Mouse (Mus musculus) heart, embryonic 10.5 days (tissue): Measurements from ENCODE around the gene Rpap1. TPM values are rescaled to one million over a fixed set of nuclear protein-coding genes. Genes with fewer than 3 reads are reported as not detected.

ENCODE experiments used
- DNase-seq: peaks from one replicate; pipeline ENCODE4 v3.0.0-alpha.2; 2017; ENCODE audit warnings: low spot score
- H3K27ac ChIP-seq: fragments of 300-500 bp; sonication (generic); 2 replicates; pipeline ENCODE4 v1.5.1; 2016; ENCODE audit warnings: mild to moderate bottlenecking
- H3K27me3 ChIP-seq: fragments of 300-500 bp; sonication (generic); 2 replicates; pipeline ENCODE4 v1.6.1; 2016; ENCODE audit warnings: mild to moderate bottlenecking; ENCODE audit not compliant: poor library complexity, insufficient read depth, severe bottlenecking
- H3K36me3 ChIP-seq: fragments of 300-500 bp; sonication (generic); 2 replicates; pipeline ENCODE4 v1.6.1; 2016; ENCODE audit warnings: mild to moderate bottlenecking, moderate library complexity
- H3K4me1 ChIP-seq: fragments of 300-500 bp; sonication (generic); 2 replicates; pipeline ENCODE4 v1.6.1; 2016; ENCODE audit warnings: mild to moderate bottlenecking
- H3K4me3 ChIP-seq: fragments of 300-500 bp; sonication (generic); 2 replicates; pipeline ENCODE4 v1.5.1; 2016; ENCODE audit warnings: mild to moderate bottlenecking, moderate library complexity
- H3K9me3 ChIP-seq: fragments of 300-500 bp; sonication (generic); 2 replicates; pipeline ENCODE4 v1.6.1; 2016; ENCODE audit warnings: mild to moderate bottlenecking, moderate library complexity
- WGBS: fragments of 180-500 bp; shearing (Covaris S2); methylation state at CpG from one replicate; pipeline ENCODE4 v1.1.7; 2016; 5-methylcytosine and 5-hydroxymethylcytosine counted together
- polyA plus RNA-seq: library from polyadenylated mRNA; unstranded; fragments of >200 nt; fragmentation: Nextera tagmentation; extraction: Ambion mirVana; gene quantifications from 2 replicates; pipeline ENCODE4 v1.2.1, GENCODE M21; 2016

The Rpap1 gene
- 31.4 and 32.0 TPM in 2 replicates for polyA plus RNA-seq

DNA sequence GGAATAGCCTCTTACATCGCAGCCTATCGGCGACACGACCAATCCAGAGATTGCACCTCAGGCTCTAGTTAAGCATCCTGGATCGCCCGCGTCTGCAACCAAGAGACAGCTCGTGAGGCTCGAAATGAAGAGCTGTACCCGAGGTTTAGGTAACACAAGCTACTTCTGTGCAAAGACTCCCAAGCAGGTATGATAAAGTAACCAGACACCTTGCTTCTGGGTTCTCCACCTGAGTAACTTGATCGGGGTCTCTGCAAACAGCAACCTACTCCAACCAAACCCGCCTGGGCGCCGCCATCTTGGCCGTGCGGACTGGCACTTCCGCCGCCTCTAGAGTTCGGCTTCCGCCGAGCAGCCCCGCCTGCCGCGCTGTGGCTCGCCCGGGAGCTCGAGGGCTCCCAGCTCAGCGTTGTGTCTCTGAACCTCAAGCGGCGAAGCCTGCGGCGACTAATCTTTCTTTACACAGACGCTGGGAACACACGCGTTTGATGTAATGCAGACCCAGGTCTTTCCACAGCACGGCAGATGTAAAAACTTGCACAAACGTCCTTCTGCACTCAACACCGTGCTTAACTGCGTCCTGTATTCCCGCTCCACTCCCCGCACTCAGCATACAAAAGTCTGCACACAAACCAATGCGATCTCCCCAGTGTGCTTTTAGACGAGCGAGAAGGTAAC lies at the start of gene Rpap1:
Gene Rpap1, minus strand, starts transcription at position 332 of the 678 bp plus-strand sequence.
- DNase-seq, result peak; percentile 93
- no peaks in the 10 kb centered on the region for H3K27me3 ChIP-seq
- peaks cover 30% of the 10 kb centered on the region for H3K36me3 ChIP-seq
- H3K9me3 ChIP-seq, result no peaks in the 10 kb centered on the region
- under 1% methylated on average over 44 of the region's 44 CpGs for WGBS
- H3K27ac ChIP-seq, result peak within 1 kb of the TSS; percentile 90
- peaks cover 7% of the 10 kb centered on the region for H3K4me1 ChIP-seq
- H3K4me3 ChIP-seq, result peak within 1 kb of the TSS; percentile 75

DNA sequence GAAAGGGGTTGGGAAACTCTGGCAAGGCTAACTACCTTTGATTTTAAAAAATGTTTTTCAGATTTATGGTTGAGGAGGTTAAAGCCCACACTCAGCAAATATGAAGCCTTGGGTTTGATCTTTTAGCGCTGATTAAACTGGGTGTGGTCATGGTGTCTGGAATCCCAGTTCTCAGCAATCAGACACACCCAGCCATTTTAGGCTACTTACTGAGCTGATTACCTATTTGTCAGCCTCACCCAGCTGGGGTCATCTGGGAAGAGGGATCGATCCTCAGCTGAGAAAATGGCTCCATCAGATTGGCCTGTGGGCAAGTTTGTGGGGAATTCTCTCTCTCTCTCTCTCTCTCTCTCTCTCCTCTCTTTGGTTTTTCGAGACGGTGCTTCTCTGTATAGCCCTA lies 46.9 kb upstream of the Rpap1 start:
- no peaks in the 10 kb centered on the region for H3K4me1 ChIP-seq
- 85% methylated on average over 4 of the region's 4 CpGs for WGBS
- no peaks in the 10 kb centered on the region for H3K9me3 ChIP-seq
- no peak for DNase-seq
- no peak overlapping the region for H3K27ac ChIP-seq
- H3K27me3 ChIP-seq, result no peaks in the 10 kb centered on the region
- no peaks in the 10 kb centered on the region for H3K36me3 ChIP-seq
- H3K4me3 ChIP-seq, result no peak overlapping the region

DNA sequence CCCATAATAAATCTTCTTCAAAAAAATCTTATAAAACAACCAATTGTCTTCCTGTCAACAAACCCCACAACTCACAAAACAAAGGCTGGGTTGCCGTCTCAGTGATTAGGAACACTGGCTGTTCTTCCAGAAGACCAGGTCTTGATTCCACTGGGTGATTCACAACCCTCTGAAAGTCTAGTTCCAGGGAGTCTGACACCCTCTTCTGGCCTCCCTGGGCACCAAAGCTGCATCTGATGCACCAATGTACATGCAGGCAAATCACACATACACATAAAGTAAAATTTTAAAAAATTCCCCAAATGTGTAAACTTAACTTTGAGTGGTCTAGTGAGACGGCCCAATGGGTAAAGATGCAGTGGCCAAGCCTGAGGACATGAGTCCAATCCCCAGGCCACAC lies 43.2 kb upstream of the Rpap1 start:
- no peaks in the 10 kb centered on the region for H3K9me3 ChIP-seq
- H3K27ac ChIP-seq, result no peak overlapping the region
- H3K27me3 ChIP-seq, result no peaks in the 10 kb centered on the region
- no peak for DNase-seq
- H3K4me1 ChIP-seq, result no peaks in the 10 kb centered on the region
- H3K36me3 ChIP-seq, result no peaks in the 10 kb centered on the region
- no peak overlapping the region for H3K4me3 ChIP-seq
- WGBS, result 66% methylated on average over 2 of the region's 2 CpGs

DNA sequence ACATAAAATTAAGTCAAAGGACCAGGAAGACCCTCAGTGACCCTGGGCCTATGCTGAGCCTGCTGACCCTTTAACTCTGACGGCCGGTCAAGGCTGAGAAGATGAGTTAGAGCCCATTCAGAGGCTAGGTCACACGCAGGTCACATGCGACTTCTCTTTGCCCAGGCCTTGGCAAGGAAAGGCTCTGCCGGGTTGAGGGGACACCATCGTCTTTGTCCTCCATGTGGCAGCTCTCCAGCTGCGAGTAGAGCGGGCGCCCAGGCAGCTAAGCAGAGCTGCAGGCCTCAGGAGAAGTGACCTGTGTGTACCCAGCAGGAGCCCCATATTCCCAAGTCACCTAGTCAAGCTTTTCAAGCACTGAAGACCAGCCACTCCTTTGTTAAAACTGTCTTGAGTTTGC lies 33.8 kb upstream of the Rpap1 start:
- 82% methylated on average over 9 of the region's 9 CpGs for WGBS
- no peak overlapping the region for H3K27ac ChIP-seq
- no peaks in the 10 kb centered on the region for H3K27me3 ChIP-seq
- DNase-seq, result no peak
- no peak overlapping the region for H3K4me3 ChIP-seq
- H3K4me1 ChIP-seq, result peaks cover 11% of the 10 kb centered on the region
- H3K9me3 ChIP-seq, result no peaks in the 10 kb centered on the region
- H3K36me3 ChIP-seq, result peaks cover 8% of the 10 kb centered on the region

DNA sequence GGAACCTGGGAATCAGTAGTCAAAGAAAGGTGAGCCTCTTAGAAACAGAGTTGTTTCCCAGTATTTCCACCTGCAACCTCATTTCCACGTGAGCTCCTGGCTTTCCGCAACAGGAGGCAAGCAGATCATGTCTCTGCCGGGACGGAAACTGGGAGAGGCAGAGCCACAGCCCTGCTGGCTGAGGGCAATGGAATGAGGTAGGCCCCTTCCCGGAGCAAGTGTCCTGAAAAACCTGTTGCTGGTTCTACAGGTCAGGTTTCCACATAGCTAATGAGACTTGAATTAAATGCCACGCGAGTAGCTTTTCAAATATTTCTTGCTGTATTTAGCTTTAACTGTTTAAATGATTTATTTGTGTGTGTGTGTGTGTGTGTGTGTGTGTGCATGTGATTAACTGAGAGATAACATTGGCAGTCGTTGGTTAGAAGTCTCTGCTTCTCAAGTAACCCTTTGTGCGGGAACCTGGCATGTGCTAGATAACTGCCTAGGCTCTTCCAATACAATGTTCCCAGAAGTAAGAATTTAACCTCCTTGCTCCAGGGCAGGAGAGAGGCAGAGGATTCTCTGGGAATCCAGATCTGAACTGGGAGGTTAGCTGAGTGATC lies 31.4 kb upstream of the Rpap1 start:
- Histone ChIP-seq H3K27me3 (no peaks in the 10 kb centered on the region), H3K9me3 (no peaks in the 10 kb centered on the region), H3K4me3 (no peak overlapping the region), H3K27ac (no peak overlapping the region), H3K4me1 (peaks cover 11% of the 10 kb centered on the region), H3K36me3 (peaks cover 11% of the 10 kb centered on the region)
- whole genome bisulfite sequencing, result 33% methylated on average over 9 of the region's 9 CpGs
- no peak for DNase-seq

DNA sequence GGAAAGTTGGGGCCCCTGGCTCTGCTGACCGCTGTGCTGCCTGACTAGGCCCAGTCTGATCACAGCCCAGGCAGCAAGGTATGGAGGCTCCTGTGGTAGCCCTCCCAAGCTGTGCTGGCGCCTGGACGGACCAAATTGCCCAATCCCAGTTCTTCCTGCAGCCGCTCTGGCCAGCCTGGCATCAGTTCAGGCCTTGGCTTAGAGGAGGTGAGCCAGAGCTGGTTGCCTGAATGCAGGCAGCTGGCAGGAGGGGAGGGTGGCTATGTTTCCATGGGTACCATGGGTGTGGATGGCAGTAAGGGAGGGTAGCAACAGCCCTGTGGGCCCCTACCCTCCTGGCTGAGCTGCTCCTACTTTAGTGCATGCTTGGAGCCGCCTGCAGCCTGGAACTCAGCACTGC lies 29.7 kb upstream of the Rpap1 start:
- DNase-seq, result no peak
- 92% methylated on average over 5 of the region's 5 CpGs for WGBS
- no peaks in the 10 kb centered on the region for H3K27me3 ChIP-seq

DNA sequence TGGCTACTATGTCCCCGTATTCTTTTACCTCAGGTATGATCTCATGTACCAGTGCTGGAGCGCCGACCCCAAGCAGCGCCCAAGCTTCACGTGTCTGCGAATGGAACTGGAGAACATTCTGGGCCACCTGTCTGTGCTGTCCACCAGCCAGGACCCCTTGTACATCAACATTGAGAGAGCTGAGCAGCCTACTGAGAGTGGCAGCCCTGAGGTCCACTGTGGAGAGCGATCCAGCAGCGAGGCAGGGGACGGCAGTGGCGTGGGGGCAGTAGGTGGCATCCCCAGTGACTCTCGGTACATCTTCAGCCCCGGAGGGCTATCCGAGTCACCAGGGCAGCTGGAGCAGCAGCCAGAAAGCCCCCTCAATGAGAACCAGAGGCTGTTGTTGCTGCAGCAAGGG lies 29.3 kb upstream of the Rpap1 start:
- H3K9me3 ChIP-seq, result no peaks in the 10 kb centered on the region

More for the DNA sequence above, 29.7 kb upstream of the Rpap1 start:
- no peaks in the 10 kb centered on the region for H3K9me3 ChIP-seq
- no peak overlapping the region for H3K4me3 ChIP-seq
- peaks cover 14% of the 10 kb centered on the region for H3K4me1 ChIP-seq
- peaks cover 24% of the 10 kb centered on the region for H3K36me3 ChIP-seq
- peak overlapping the region; percentile 62 for H3K27ac ChIP-seq

DNA sequence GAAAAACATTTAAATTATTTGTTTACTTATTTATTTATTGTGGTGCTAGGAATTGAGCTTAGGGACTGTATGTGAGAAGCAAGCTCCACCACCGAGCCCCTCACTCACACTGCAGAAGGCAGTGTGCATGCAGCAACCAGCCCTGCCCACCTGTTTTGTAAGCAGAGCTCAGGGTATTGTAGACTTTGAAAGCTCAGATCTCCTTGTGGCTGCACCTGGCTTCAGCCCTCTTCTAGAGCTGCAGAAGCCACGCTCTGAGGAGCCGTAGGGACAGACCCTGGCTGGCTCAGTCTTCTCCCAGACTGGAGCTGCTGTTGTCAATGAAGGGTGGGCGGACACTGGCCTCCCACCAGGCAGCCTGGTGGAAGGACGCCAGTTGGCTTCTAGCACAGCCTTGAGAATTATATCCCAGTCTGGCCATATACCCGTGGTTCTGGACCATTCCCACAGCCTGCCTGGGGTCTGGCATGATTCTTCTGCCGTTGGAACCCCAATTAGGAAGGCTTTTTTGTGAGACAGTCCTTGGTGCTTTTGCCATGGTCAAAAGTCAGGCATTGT lies 27.1 kb upstream of the Rpap1 start:
- Histone ChIP-seq H3K9me3 (no peaks in the 10 kb centered on the region), H3K36me3 (peaks cover 48% of the 10 kb centered on the region), H3K27ac (no peak overlapping the region), H3K27me3 (peaks cover 15% of the 10 kb centered on the region; the same call in 1 of the 2 replicates), H3K4me1 (peaks cover 25% of the 10 kb centered on the region), H3K4me3 (no peak overlapping the region)
- 73% methylated on average over 7 of the region's 7 CpGs for WGBS
- no peak for DNase-seq

More for the DNA sequence above, 29.3 kb upstream of the Rpap1 start:
- Histone ChIP-seq H3K27ac (peak overlapping the region; percentile 62; the same call in 1 of the 2 replicates), H3K4me1 (peaks cover 19% of the 10 kb centered on the region), H3K4me3 (no peak overlapping the region), H3K36me3 (peaks cover 28% of the 10 kb centered on the region), H3K27me3 (no peaks in the 10 kb centered on the region)
- WGBS, result 93% methylated on average over 13 of the region's 13 CpGs
- no peak for DNase-seq

DNA sequence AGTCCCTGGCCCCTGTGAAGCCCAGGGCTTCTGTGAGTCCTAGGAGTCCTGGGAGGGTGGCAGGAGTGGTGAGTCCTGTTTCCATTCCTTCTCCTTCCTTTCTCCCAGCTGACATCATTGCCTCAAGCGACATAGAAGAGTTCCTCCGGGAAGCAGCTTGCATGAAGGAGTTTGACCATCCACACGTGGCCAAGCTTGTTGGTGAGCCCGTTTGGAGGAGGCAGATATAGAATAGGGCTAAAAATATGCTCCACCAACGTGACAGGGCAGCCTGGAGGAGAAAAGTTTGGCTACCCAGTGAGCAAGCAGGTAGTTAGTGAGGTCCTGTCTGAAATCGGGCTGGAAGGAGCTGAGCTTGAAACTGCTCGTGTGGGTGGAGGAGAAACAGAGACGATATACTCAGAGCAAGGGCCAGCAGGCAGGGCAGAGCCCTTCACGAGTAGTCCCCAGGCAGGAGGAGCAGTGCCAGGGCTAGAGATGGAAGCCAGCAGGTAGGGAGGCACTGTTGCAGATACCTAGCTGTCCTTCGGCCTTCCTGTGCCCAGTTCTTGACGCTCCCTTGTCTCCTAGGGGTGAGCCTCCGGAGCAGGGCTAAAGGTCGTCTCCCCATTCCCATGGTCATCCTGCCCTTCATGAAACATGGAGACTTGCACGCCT lies 24.3 kb upstream of the Rpap1 start:
- H3K4me3 ChIP-seq, result no peak overlapping the region
- WGBS, result 72% methylated on average over 14 of the region's 14 CpGs
- peaks cover 36% of the 10 kb centered on the region for H3K4me1 ChIP-seq
- H3K9me3 ChIP-seq, result no peaks in the 10 kb centered on the region
- H3K36me3 ChIP-seq, result peaks cover 42% of the 10 kb centered on the region
- DNase-seq, result no peak
- peaks cover 15% of the 10 kb centered on the region; the same call in 1 of the 2 replicates for H3K27me3 ChIP-seq
- no peak overlapping the region for H3K27ac ChIP-seq

DNA sequence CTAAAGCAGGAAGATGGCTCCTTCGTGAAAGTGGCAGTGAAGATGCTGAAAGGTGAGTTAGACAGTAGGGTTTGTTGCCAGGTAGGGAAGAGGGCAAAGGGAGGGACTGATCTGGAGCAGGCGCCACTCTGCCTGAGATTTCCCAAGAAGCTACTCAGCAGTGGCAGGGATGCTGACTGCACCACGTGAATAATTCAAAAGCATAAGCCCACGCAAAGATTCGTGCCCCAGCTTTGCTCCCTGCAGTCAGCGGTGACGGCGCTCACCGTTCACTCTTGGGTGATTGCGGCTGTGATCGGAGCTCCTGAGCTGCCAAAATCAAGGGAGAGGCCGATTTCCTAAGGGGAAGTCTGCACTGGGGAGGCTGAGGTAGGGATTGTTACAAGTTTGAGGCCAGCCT lies 23.6 kb upstream of the Rpap1 start:
- DNase-seq, result no peak
- Histone ChIP-seq H3K9me3 (no peaks in the 10 kb centered on the region), H3K27ac (no peak overlapping the region), H3K36me3 (peaks cover 42% of the 10 kb centered on the region), H3K4me3 (no peak overlapping the region), H3K4me1 (peaks cover 37% of the 10 kb centered on the region), H3K27me3 (peaks cover 15% of the 10 kb centered on the region; the same call in 1 of the 2 replicates)
- WGBS, result 85% methylated on average over 12 of the region's 12 CpGs

DNA sequence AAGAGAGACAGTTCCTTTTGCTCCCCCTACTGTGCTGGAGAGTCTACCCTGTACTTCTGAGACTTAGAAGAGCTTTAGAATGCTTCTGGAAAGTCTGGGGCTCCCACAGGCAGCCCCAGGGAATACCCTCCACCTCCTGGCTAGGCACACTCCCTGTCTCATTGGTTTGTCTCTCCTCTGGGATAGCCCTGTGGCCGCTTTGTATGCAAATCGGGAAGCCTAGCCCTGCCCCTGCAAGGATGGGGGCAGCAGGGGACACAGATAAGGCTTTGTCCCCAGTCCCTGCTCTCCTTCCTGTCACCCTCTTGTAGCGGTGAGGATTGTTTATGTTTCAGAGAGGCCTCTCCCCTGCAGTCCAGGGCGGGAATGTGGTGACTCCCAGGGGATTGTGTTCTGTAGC lies 21.5 kb upstream of the Rpap1 start:
- Histone ChIP-seq H3K4me1 (peaks cover 57% of the 10 kb centered on the region), H3K36me3 (peaks cover 49% of the 10 kb centered on the region), H3K4me3 (no peak overlapping the region), H3K9me3 (no peaks in the 10 kb centered on the region), H3K27ac (peak overlapping the region; percentile 76), H3K27me3 (peaks cover 31% of the 10 kb centered on the region; the same call in 1 of the 2 replicates)
- 9% methylated on average over 4 of the region's 4 CpGs for WGBS
- no peak for DNase-seq

DNA sequence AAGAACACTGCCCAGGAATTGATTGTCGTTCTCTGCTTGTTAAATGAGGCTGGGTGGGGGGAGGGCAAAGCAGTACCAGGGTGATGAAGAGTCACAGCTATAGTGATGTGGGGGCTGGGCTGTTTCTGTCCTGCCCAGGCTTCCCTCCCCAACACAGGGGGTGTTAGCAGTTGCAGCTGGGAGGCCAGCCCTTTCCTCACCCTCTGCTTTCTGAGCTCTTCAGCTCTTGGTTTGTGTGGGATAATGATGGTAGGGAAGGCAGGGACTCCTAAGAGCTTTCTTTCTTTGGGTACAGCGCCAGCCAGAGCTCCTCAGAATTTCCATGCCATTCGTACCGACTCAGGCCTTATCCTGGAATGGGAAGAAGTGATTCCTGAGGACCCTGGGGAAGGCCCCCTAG lies 21.1 kb upstream of the Rpap1 start:
- no peak overlapping the region for H3K4me3 ChIP-seq
- H3K4me1 ChIP-seq, result peaks cover 62% of the 10 kb centered on the region
- DNase-seq, result no peak
- peaks cover 35% of the 10 kb centered on the region; the same call in 1 of the 2 replicates for H3K27me3 ChIP-seq
- no peaks in the 10 kb centered on the region for H3K9me3 ChIP-seq
- WGBS, result 4% methylated on average over 4 of the region's 4 CpGs
- H3K27ac ChIP-seq, result peak overlapping the region; percentile 76
- H3K36me3 ChIP-seq, result peaks cover 53% of the 10 kb centered on the region

DNA sequence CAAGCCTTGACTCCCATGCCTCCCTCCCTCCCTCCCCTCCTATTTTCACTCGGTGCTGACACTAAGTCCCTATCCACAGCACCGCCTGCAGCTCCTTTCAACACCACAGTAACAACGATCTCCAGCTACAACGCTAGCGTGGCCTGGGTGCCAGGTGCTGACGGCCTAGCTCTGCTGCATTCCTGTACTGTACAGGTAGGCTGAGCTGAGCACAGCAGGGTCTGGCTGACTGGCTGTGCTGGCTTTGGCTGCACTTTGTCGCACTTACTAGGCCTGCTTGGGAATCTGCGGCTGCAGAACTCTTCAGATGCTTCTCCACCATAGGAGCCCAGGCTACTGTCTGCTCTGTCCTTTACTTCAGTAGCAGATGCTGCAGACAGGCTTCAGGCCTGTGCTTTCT lies 18.2 kb upstream of the Rpap1 start:
- H3K36me3 ChIP-seq, result peaks cover 28% of the 10 kb centered on the region
- 41% methylated on average over 8 of the region's 8 CpGs for WGBS
- H3K9me3 ChIP-seq, result no peaks in the 10 kb centered on the region
- H3K27ac ChIP-seq, result no peak overlapping the region; the same call in 1 of the 2 replicates
- peaks cover 71% of the 10 kb centered on the region for H3K4me1 ChIP-seq
- DNase-seq, result no peak
- no peak overlapping the region for H3K4me3 ChIP-seq
- H3K27me3 ChIP-seq, result peaks cover 49% of the 10 kb centered on the region
